Mouse (Mus musculus) hindbrain, embryonic 13.5 days (tissue): ENCODE measurements around the gene Als2cl. TPM values are rescaled to one million over a fixed set of nuclear protein-coding genes. Genes with fewer than 3 reads are reported as not detected.

Source experiments
- microRNA-seq: library from miRNA; unstranded; fragments of <30 nt; microRNA quantifications from one replicate; pipeline ENCODE4, GENCODE M21; 2016
- polyA plus RNA-seq: library from polyadenylated mRNA; unstranded; fragments of >200 nt; fragmentation: Nextera tagmentation; extraction: Ambion mirVana; gene quantifications from 2 replicates; pipeline ENCODE4 v1.2.1, GENCODE M21; 2015

The Als2cl gene
- polyA plus RNA-seq, 1 experiment from 2014 or later: 0.90 TPM

Small RNAs within 50 kb of the gene (microRNA-seq; reads per million reads assigned to microRNA genes)
- not detected for gene Gm24269

Other genes with a start within 250 kb of the Als2cl start
- 2.4 TPM in 2 replicates for gene Nbeal2, start 225.7 kb upstream of the Als2cl start, polyA plus RNA-seq
- gene Ccdc12, start 223.4 kb upstream of the Als2cl start, polyA plus RNA-seq: 122 TPM in 2 replicates
- 1.4 and 3.8 TPM in 2 replicates for gene Myl3, start 138.0 kb upstream of the Als2cl start, polyA plus RNA-seq
- 13.7 and 13.8 TPM in 2 replicates for gene Pth1r, start 132.7 kb upstream of the Als2cl start, polyA plus RNA-seq
- not detected in 2 replicates for gene Prss42, start 81.7 kb upstream of the Als2cl start, polyA plus RNA-seq
- not detected in 2 replicates for gene Prss44, start 65.9 kb upstream of the Als2cl start, polyA plus RNA-seq
- not detected in 2 replicates for gene Prss43, start 53.2 kb upstream of the Als2cl start, polyA plus RNA-seq
- gene Prss45, start 45.3 kb upstream of the Als2cl start, polyA plus RNA-seq: not detected in 2 replicates
- gene Prss46, start 35.4 kb upstream of the Als2cl start, polyA plus RNA-seq: not detected in 2 replicates
- 0.18 and 0.19 TPM in 2 replicates for gene Prss50, start 21.9 kb upstream of the Als2cl start, polyA plus RNA-seq
- gene Tmie, start 243 bp downstream of the Als2cl start, polyA plus RNA-seq: 1.2 and 1.4 TPM in 2 replicates
- gene Fam240a, start 37.0 kb downstream of the Als2cl start, polyA plus RNA-seq: not detected in 2 replicates
- gene Tdgf1, start 66.3 kb downstream of the Als2cl start, polyA plus RNA-seq: 0.18 and 0.19 TPM in 2 replicates
- gene Lrrc2, start 71.7 kb downstream of the Als2cl start, polyA plus RNA-seq: 0.56 and 0.96 TPM in 2 replicates
- gene Rtp3, start 110.7 kb downstream of the Als2cl start, polyA plus RNA-seq: not detected in 2 replicates
- 1.4 and 2.6 TPM in 2 replicates for gene Ltf, start 139.4 kb downstream of the Als2cl start, polyA plus RNA-seq
- gene Ccrl2, start 177.6 kb downstream of the Als2cl start, polyA plus RNA-seq: 0.91 and 1.3 TPM in 2 replicates
- gene Lrrfip2, start 237.7 kb downstream of the Als2cl start, polyA plus RNA-seq: 42.3 and 45.9 TPM in 2 replicates